In genomic region chr1:171246709-171247452, GRCm38 (mm10) we compare ENCODE assay signal across 8 mouse cellular contexts. TPM values are rescaled to one million over a fixed set of nuclear protein-coding genes. Genes with fewer than 3 reads are reported as not detected.
DNase-seq lines count a peak whose midpoint lies in the region; ATAC-seq and TF ChIP-seq lines count a peak whose summit lies in the region.

No protein-coding gene starts in this region.

- peak; percentile 93 for ATAC-seq in forebrain, embryonic 15.5 days (replicated peaks)
- ATAC-seq in neutrophil, adult 5-6 weeks (ENCODE audit: extremely low read depth, insufficient number of reproducible peaks, low FRiP score, poor library complexity, severe bottlenecking): peak; percentile 98

- in situ Hi-C loops in ES-E14 (cut with MboI; ENCODE audit: low sequenced_read_pairs in 2 of 2, unreplicated experiment in 2 of 2): loop anchor here (10.0 to 25.0 kb wide), 2 partner anchors 132 to 360 kb away; partner anchors contain the start of genes Cfap126 (in 1 of the 2), Dusp12 (in 1 of the 2) and Gm26620 (in 1 of the 2)

- under 1% methylated on average over 41 of the region's 41 CpGs for WGBS in forebrain, embryonic 15.5 days
- WGBS in lung, adult 2 months: under 1% methylated on average over 41 of the region's 41 CpGs

- peak overlapping the region; percentile 85 to 95 for H3K4me3 ChIP-seq in ES-E14 (ENCODE audit: insufficient read depth in 1 of 2, low read depth in 1 of 2, low read length in 2 of 2, poor library complexity in 1 of 2, severe bottlenecking in 1 of 2)
- H3K4me3 ChIP-seq in forebrain, embryonic 15.5 days: peak overlapping the region; percentile 88
- H3K4me3 ChIP-seq in lung, adult 2 months (replicated peaks; ENCODE audit: extremely low read depth, low read depth, low read length): peak overlapping the region; percentile 88

- H3K27ac ChIP-seq in ES-E14 (ENCODE audit: insufficient read depth, low read depth, low read length, poor library complexity, severe bottlenecking): peak overlapping the region; percentile 71; the same call in 1 of the 2 replicates
- peak overlapping the region; percentile 86 for H3K27ac ChIP-seq in forebrain, embryonic 15.5 days (replicated peaks)

- H3K4me1 ChIP-seq in ES-E14 (ENCODE audit: control insufficient read depth in 2 of 2, insufficient read depth in 2 of 2, low read length in 2 of 2, poor library complexity in 1 of 2): peaks cover 7 to 20% of the 10 kb centered on the region in 2 experiments
- peaks cover 51% of the 10 kb centered on the region for H3K4me1 ChIP-seq in forebrain, embryonic 15.5 days
- peaks cover 15% of the 10 kb centered on the region for H3K4me1 ChIP-seq in lung, adult 2 months (ENCODE audit: control insufficient read depth, insufficient read depth, low read length)

- peak overlapping the region; percentile 72 for H3K4me2 ChIP-seq in forebrain, embryonic 15.5 days (replicated peaks)

- no peaks in the 10 kb centered on the region for H3K27me3 ChIP-seq in forebrain, embryonic 15.5 days

- H3K9me3 ChIP-seq in ES-E14 (ENCODE audit: control insufficient read depth, insufficient read depth, low read depth, low read length): no peaks in the 10 kb centered on the region
- H3K9me3 ChIP-seq in forebrain, embryonic 15.5 days: no peaks in the 10 kb centered on the region

- intact Hi-C loops in heart, postnatal 25 days (cut with DNase I): loop anchor here (2.0 kb wide), 1 partner anchor 34 kb away; the partner anchor contains the start of gene Ppox

- DNase-seq in ES-E14 (ENCODE audit: low read depth, low spot score): peak; percentile 94
- DNase-seq in cerebellum, adult 11-12 months: peak; percentile 98
- DNase-seq in heart, postnatal 25 days (ENCODE audit: low spot score): peak; percentile 96
- peak; percentile 98 to 99 for DNase-seq in layer of hippocampus, adult 18-20 months (ENCODE audit: low spot score in 2 of 2)
- peak; percentile 94 for DNase-seq in lung, adult 2 months
- peak; percentile 95 for DNase-seq in thymus, adult 18-20 months

- TF ChIP-seq CTCF in lung, adult 2 months (IDR thresholded peaks at IDR 0.05; ENCODE audit: insufficient read depth, low read length): peak; percentile 69

- 0 out of 2 replicates have a peak, but pooled peaks cover 2% of the 10 kb centered on the region for H3K36me3 ChIP-seq in ES-E14 (ENCODE audit: control insufficient read depth, insufficient read depth, low read length, poor library complexity, severe bottlenecking)
- peaks cover 22% of the 10 kb centered on the region for H3K36me3 ChIP-seq in forebrain, embryonic 15.5 days

- TF ChIP-seq POLR2A in lung, adult 2 months (IDR thresholded peaks at IDR 0.05; ENCODE audit: borderline replicate concordance, extremely low read depth, low read depth, low read length): peak; percentile 94; the same call in 1 of the 2 replicates

- H3K9ac ChIP-seq in ES-E14 (ENCODE audit: insufficient read depth, low read depth, low read length, poor library complexity, severe bottlenecking): peak overlapping the region; percentile 97
- peak overlapping the region; percentile 95 for H3K9ac ChIP-seq in forebrain, embryonic 15.5 days (replicated peaks)

TF ChIP-seq in ES-E14, 5 proteins besides CTCF, POLR2A, EP300 and RAD21:
- no peak; the same call in 1 of the 2 replicates for TF ChIP-seq ZC3H11A (IDR thresholded peaks at IDR 0.05; ENCODE audit: borderline replicate concordance, low read depth, low read length)
- TF ChIP-seq CHD2 (IDR thresholded peaks at IDR 0.05; ENCODE audit: low read depth, low read length): 0 out of 2 replicates have a peak, but pooled peaks have one; percentile 36
- no peak for TF ChIP-seq ZNF384 (IDR thresholded peaks at IDR 0.05; ENCODE audit: low read depth, low read length)
- no peak for TF ChIP-seq MAFK (IDR thresholded peaks at IDR 0.05; ENCODE audit: insufficient read depth, low read depth, low read length)
- TF ChIP-seq HCFC1 (IDR thresholded peaks at IDR 0.05; ENCODE audit: borderline replicate concordance, insufficient read depth, low read length): peak; percentile 91

RNA-seq across cellular contexts. Expression of gene Adamts4, which starts 3.3 kb away (rescaled TPM):
- 3.9 and 4.5 TPM in 2 replicates for total RNA-seq in ES-E14 (2012; rRNA removed)
- 8.1 and 8.3 TPM in 2 replicates for polyA plus RNA-seq in forebrain, embryonic 15.5 days (2015; fragmentation: Nextera tagmentation; extraction: Ambion mirVana)
- total RNA-seq in heart, postnatal 25 days (2021): 1 to 10 TPM in 1 of 2 experiments, under 1 TPM in 1; 0.49 to 2.0 TPM
- 10 to 100 TPM; 10.9 to 11.9 TPM for total RNA-seq in layer of hippocampus, adult 18-20 months (2021)
- 1.2 and 1.3 TPM in 2 replicates for polyA plus RNA-seq in lung, adult 2 months (2012; rRNA removed)
- total RNA-seq in neutrophil, adult 5-6 weeks (2017): 0.12 TPM in 1 of 2 replicates, not detected in the other

RNA-seq across cellular contexts. Expression of gene Ndufs2, which starts 4.3 kb away (rescaled TPM):
- 175 and 229 TPM in 2 replicates for total RNA-seq in ES-E14 (2012; rRNA removed)
- 215 and 221 TPM in 2 replicates for polyA plus RNA-seq in forebrain, embryonic 15.5 days (2015; fragmentation: Nextera tagmentation; extraction: Ambion mirVana)
- 1,000 to 10,000 TPM; 1,437 to 1,441 TPM for total RNA-seq in heart, postnatal 25 days (2021)
- total RNA-seq in layer of hippocampus, adult 18-20 months (2021): 100 to 1,000 TPM; 270 to 277 TPM
- 78.8 and 118 TPM in 2 replicates for polyA plus RNA-seq in lung, adult 2 months (2012; rRNA removed)
- total RNA-seq in neutrophil, adult 5-6 weeks (2017): 150 and 174 TPM in 2 replicates

RNA-seq across cellular contexts. Expression of gene Fcer1g, which starts 12.7 kb away (rescaled TPM):
- 0.62 and 0.63 TPM in 2 replicates for total RNA-seq in ES-E14 (2012; rRNA removed)
- polyA plus RNA-seq in forebrain, embryonic 15.5 days (2015; fragmentation: Nextera tagmentation; extraction: Ambion mirVana): 19.6 and 22.0 TPM in 2 replicates
- 10 to 100 TPM; 11.0 to 12.9 TPM for total RNA-seq in heart, postnatal 25 days (2021)
- 10 to 100 TPM; 16.3 to 20.8 TPM for total RNA-seq in layer of hippocampus, adult 18-20 months (2021)
- polyA plus RNA-seq in lung, adult 2 months (2012; rRNA removed): 117 and 158 TPM in 2 replicates
- total RNA-seq in neutrophil, adult 5-6 weeks (2017): 410 and 425 TPM in 2 replicates

RNA-seq across cellular contexts. Expression of gene Apoa2, which starts 22.0 kb away (rescaled TPM):
- total RNA-seq in ES-E14 (2012; rRNA removed): 0.98 and 2.0 TPM in 2 replicates
- polyA plus RNA-seq in forebrain, embryonic 15.5 days (2015; fragmentation: Nextera tagmentation; extraction: Ambion mirVana): 1.8 and 4.2 TPM in 2 replicates
- 1 to 10 TPM; 2.9 to 3.0 TPM for total RNA-seq in heart, postnatal 25 days (2021)
- 1 to 10 TPM; 2.2 to 3.1 TPM for total RNA-seq in layer of hippocampus, adult 18-20 months (2021)
- polyA plus RNA-seq in lung, adult 2 months (2012; rRNA removed): 4.7 and 7.2 TPM in 2 replicates
- total RNA-seq in neutrophil, adult 5-6 weeks (2017): not detected in 2 replicates

RNA-seq across cellular contexts. Expression of gene B4galt3, which starts 23.2 kb away (rescaled TPM):
- 35.8 and 51.0 TPM in 2 replicates for total RNA-seq in ES-E14 (2012; rRNA removed)
- 107 and 111 TPM in 2 replicates for polyA plus RNA-seq in forebrain, embryonic 15.5 days (2015; fragmentation: Nextera tagmentation; extraction: Ambion mirVana)
- 10 to 100 TPM; 16.4 to 17.8 TPM for total RNA-seq in heart, postnatal 25 days (2021)
- total RNA-seq in layer of hippocampus, adult 18-20 months (2021): 10 to 100 TPM; 71.0 to 71.4 TPM
- polyA plus RNA-seq in lung, adult 2 months (2012; rRNA removed): 72.0 and 75.8 TPM in 2 replicates
- total RNA-seq in neutrophil, adult 5-6 weeks (2017): 116 and 144 TPM in 2 replicates

Comparison
In these comparisons a context has a peak if more than half of its experiments do, and no peak if none do; other contexts are left out.
1. Peak in every context shown above with its lines: DNase-seq, ATAC-seq, H3K4me3 ChIP-seq and H3K27ac ChIP-seq.
2. RNA of gene Fcer1g, which starts 12.7 kb away (total RNA-seq): 410 to 425 TPM in neutrophil, adult 5-6 weeks; 16.3 to 20.8 TPM in layer of hippocampus, adult 18-20 months, 11.0 to 12.9 TPM in heart, postnatal 25 days and 0.62 to 0.63 TPM in ES-E14; every median in the first group is over 10 times any median in the second.